Mouse (Mus musculus) embryonic facial prominence, embryonic 13.5 days (tissue): ENCODE measurements around the gene Agap1. TPM values are rescaled to one million over a fixed set of nuclear protein-coding genes. Genes with fewer than 3 reads are reported as not detected.
A peak's percentile ranks its signal among the peaks of the same experiment; 100 is the strongest.

ENCODE experiments used
- ATAC-seq: fragments of 200-750 bp; cut with Nextera tagmentation; 2 replicates; pipeline ENCODE4 v1.8.0; 2017; ENCODE audit warnings: low read depth; ENCODE audit not compliant: insufficient number of reproducible peaks, insufficient read depth, low FRiP score, low TSS enrichment
- H3K27ac ChIP-seq: fragments of 300-500 bp; sonication (generic); 2 replicates; pipeline ENCODE4 v1.5.1; 2015; ENCODE audit warnings: moderate library complexity, mild to moderate bottlenecking, inconsistent platforms
- H3K27me3 ChIP-seq: fragments of 300-500 bp; sonication (generic); 2 replicates; pipeline ENCODE4 v1.6.1; 2015; ENCODE audit warnings: mild to moderate bottlenecking, inconsistent platforms
- H3K36me3 ChIP-seq: fragments of 300-500 bp; sonication (generic); 2 replicates; pipeline ENCODE4 v1.6.1; 2015; ENCODE audit warnings: mild to moderate bottlenecking, inconsistent platforms
- H3K4me1 ChIP-seq: fragments of 300-500 bp; sonication (generic); 2 replicates; pipeline ENCODE4 v1.6.1; 2015; ENCODE audit warnings: inconsistent platforms
- H3K4me2 ChIP-seq: fragments of 300-500 bp; sonication (generic); 2 replicates; pipeline ENCODE4 v1.6.1; 2015; ENCODE audit warnings: moderate library complexity, mild to moderate bottlenecking, inconsistent platforms
- H3K4me3 ChIP-seq: fragments of 300-500 bp; sonication (generic); 2 replicates; pipeline ENCODE4 v1.5.1; 2015; ENCODE audit warnings: mild to moderate bottlenecking, inconsistent platforms
- H3K9ac ChIP-seq: fragments of 300-500 bp; sonication (generic); 2 replicates; pipeline ENCODE4 v1.6.1; 2015; ENCODE audit warnings: mild to moderate bottlenecking, inconsistent platforms
- H3K9me3 ChIP-seq: fragments of 300-500 bp; sonication (generic); 2 replicates; pipeline ENCODE4 v1.6.1; 2016; ENCODE audit warnings: inconsistent platforms
- WGBS: fragments of 180-500 bp; shearing (Covaris S2); methylation state at CpG from one replicate; pipeline ENCODE4 v1.1.7; 2015; ENCODE audit warnings: mixed read lengths; 5-methylcytosine and 5-hydroxymethylcytosine counted together
- polyA plus RNA-seq: library from polyadenylated mRNA; unstranded; fragments of >200 nt; fragmentation: Nextera tagmentation; extraction: Ambion mirVana; gene quantifications from 2 replicates; pipeline ENCODE4 v1.2.1, GENCODE M21; 2015

Agap1 gene
- polyA plus RNA-seq: 12.2 and 14.4 TPM in 2 replicates

DNA sequence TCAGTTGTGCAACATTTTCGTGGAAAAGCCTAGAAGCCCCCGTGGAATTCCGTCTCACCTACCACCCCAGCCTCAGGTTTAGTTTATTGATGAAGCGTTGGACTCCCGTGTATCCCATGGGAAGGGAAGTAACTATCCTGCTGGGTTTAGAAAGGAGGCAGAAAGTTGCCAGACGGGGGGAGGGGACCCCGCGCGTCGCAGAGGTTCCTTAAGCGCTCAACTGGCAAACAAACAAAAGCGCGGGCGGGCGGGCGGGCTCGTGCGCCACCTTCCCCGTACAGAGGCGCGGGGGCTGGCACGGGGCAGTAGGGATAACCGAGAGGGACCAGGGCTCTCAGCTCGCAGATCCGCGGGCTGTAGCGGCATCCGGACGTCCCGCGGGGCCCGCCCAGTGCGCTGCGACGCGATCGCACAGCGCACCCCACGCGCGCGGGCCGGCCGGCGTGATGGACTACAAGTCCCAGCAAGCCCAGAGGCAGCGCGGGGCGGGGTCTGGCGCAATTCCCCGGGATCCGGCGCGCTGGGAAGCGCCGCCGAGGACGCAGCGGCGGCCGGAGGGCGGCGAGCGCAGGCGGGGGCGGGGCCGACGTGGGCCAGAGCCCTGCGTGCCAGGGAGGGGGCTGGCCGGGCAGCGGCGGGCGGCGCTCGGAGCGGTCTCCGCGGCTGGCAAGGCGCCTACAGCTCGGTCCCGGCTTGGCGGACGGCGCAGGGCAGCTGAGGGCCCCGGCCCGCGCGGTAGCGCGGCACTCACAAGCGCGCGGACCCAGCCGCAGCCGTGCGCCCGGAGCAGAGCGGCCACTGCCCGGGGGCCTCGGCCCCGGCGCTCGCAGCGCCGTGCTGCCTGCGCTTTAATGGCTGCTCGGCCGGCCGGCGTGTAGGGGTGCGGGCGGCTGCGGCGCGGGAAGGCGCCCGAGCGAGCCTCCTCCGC is at the start of gene Agap1:
Gene Agap1 (plus strand): TSS at position 611 of the 928 bp plus-strand sequence.
- ATAC-seq: peak; percentile 87
- peak within 1 kb of the TSS; percentile 88 for H3K9ac ChIP-seq
- no peaks in the 10 kb centered on the region for H3K27me3 ChIP-seq
- peak within 1 kb of the TSS; percentile 83 for H3K4me3 ChIP-seq
- H3K27ac ChIP-seq: peak within 1 kb of the TSS; percentile 82
- H3K36me3 ChIP-seq: no peaks in the 10 kb centered on the region
- H3K9me3 ChIP-seq: 0 out of 2 replicates have a peak, but pooled peaks cover 3% of the 10 kb centered on the region
- under 1% methylated on average over 82 of the region's 118 CpGs for WGBS
- peak within 1 kb of the TSS; percentile 93 for H3K4me2 ChIP-seq
- peaks cover 26% of the 10 kb centered on the region for H3K4me1 ChIP-seq

GRCm38 (mm10) chr1:89405991-89406390 is 48.6 kb upstream of the Agap1 start:
- H3K9me3 ChIP-seq: no peaks in the 10 kb centered on the region
- no peak overlapping the region for H3K27ac ChIP-seq
- H3K9ac ChIP-seq: no peak overlapping the region
- no peaks in the 10 kb centered on the region for H3K36me3 ChIP-seq
- no peak overlapping the region for H3K4me3 ChIP-seq
- 81% methylated on average over 6 of the region's 6 CpGs for WGBS
- no peaks in the 10 kb centered on the region for H3K4me1 ChIP-seq
- no peak overlapping the region for H3K4me2 ChIP-seq
- no peaks in the 10 kb centered on the region for H3K27me3 ChIP-seq
- no peak for ATAC-seq

DNA sequence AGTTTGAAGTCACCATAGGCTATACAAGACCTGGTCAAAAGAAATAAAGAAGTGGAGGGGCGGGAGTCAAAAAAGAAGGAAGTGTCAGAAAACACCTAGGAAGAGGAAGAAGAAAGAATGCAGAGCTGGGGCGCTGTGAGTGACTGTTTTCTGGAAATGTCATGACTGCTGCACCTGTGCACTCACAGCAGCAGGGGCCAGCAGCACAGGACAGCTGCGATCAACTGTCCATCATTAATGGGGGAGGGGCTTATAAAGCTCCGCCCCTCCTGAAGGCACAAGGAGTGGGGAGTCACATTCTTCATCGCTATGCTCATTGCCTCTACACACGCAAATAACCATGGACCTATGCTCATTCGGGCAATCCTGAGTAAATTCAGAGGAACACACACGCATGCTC is 46.6 kb upstream of the Agap1 start:
- no peaks in the 10 kb centered on the region for H3K36me3 ChIP-seq
- H3K9ac ChIP-seq: no peak overlapping the region
- no peak for ATAC-seq
- no peak overlapping the region for H3K27ac ChIP-seq
- H3K27me3 ChIP-seq: peaks cover 9% of the 10 kb centered on the region; the same call in 1 of the 2 replicates
- H3K4me3 ChIP-seq: no peak overlapping the region
- H3K9me3 ChIP-seq: no peaks in the 10 kb centered on the region
- no peaks in the 10 kb centered on the region; the same call in 1 of the 2 replicates for H3K4me1 ChIP-seq
- WGBS: 82% methylated on average over 8 of the region's 8 CpGs
- no peak overlapping the region for H3K4me2 ChIP-seq

DNA sequence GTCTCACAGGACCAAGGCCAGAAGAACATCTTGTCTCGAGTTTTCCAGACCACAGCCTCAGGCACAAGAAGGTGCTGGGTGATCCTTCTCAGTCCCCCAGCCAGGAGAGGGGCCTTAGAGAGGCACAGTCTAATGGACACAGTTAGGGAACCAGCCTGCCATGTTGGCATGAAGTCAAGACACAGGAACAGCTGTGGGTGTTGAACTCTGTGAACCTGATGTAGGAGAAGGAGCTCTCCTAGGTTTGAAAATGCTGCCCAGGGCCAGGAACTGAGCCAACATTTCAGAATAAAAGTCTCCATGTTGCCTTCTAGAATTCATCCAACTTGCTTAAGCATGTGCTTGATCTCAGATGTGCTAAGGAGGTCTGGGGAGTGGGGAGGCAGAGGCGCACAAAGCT is 41.5 kb upstream of the Agap1 start:
- no peak for ATAC-seq

DNA sequence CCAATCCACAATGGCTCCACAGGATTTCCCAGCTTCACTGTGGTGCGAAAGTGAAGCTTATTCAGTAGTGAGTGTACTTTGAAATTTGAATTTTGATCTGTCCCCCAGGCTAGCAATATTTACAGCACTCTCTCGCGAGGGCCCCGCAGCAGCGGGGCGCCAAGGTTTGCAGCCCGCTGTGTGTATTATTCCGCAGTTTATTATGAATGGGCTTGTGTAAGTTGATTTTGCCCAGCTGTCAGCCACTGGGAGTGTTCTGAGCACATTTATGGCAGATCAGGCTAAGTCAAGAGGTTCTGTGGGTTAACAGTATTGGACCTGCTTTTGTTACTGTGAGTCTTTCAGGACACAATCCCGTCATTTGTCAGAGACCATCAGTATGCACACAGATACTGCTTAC is 40.0 kb upstream of the Agap1 start:
- H3K27me3 ChIP-seq: peaks cover 14% of the 10 kb centered on the region
- H3K4me3 ChIP-seq: no peak overlapping the region
- H3K4me2 ChIP-seq: no peak overlapping the region
- H3K27ac ChIP-seq: no peak overlapping the region
- ATAC-seq: no peak
- no peaks in the 10 kb centered on the region for H3K36me3 ChIP-seq
- H3K9me3 ChIP-seq: no peaks in the 10 kb centered on the region
- 65% methylated on average over 9 of the region's 9 CpGs for WGBS
- H3K4me1 ChIP-seq: peaks cover 9% of the 10 kb centered on the region; the same call in 1 of the 2 replicates
- H3K9ac ChIP-seq: no peak overlapping the region

More for the DNA sequence above, 41.5 kb upstream of the Agap1 start:
- no peak overlapping the region for H3K9ac ChIP-seq
- no peak overlapping the region for H3K27ac ChIP-seq
- H3K4me2 ChIP-seq: no peak overlapping the region
- H3K4me3 ChIP-seq: no peak overlapping the region
- 59% methylated on average over 2 of the region's 2 CpGs for WGBS
- peaks cover 9% of the 10 kb centered on the region; the same call in 1 of the 2 replicates for H3K4me1 ChIP-seq
- no peaks in the 10 kb centered on the region for H3K9me3 ChIP-seq
- H3K27me3 ChIP-seq: peaks cover 14% of the 10 kb centered on the region
- no peaks in the 10 kb centered on the region for H3K36me3 ChIP-seq

GRCm38 (mm10) chr1:89416929-89417328 is 37.7 kb upstream of the Agap1 start:
- H3K27ac ChIP-seq: no peak overlapping the region
- no peaks in the 10 kb centered on the region for H3K9me3 ChIP-seq
- WGBS: 46% methylated on average over 5 of the region's 5 CpGs
- no peak overlapping the region for H3K9ac ChIP-seq
- no peak overlapping the region for H3K4me2 ChIP-seq
- H3K4me1 ChIP-seq: peaks cover 9% of the 10 kb centered on the region; the same call in 1 of the 2 replicates
- no peak overlapping the region for H3K4me3 ChIP-seq
- ATAC-seq: no peak
- no peaks in the 10 kb centered on the region for H3K36me3 ChIP-seq
- H3K27me3 ChIP-seq: peaks cover 10% of the 10 kb centered on the region

DNA sequence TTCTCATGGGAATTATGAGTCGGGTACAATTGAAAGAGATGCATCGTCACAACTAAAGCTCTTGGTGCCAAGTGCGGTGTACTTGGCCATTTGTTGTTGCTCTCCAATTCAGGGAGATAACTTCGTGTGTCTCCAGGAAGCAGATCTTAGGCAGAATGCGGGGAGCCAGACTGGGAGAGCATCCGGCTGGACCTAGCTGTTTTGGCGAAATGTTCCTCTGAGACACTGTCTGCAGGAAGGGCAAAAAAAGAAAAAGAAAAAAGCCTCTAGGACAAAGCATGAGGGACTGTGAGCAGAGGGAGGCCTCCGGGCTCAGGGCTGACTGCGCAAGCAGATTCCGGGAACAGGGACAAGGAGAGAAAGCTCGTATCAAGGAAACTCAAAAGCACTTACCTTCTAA is 34.0 kb upstream of the Agap1 start:
- Histone ChIP-seq H3K27me3 (peaks cover 4% of the 10 kb centered on the region; the same call in 1 of the 2 replicates), H3K4me2 (no peak overlapping the region), H3K9me3 (no peaks in the 10 kb centered on the region), H3K36me3 (no peaks in the 10 kb centered on the region), H3K4me1 (no peaks in the 10 kb centered on the region), H3K4me3 (no peak overlapping the region), H3K9ac (no peak overlapping the region), H3K27ac (no peak overlapping the region)
- no peak for ATAC-seq
- WGBS: 72% methylated on average over 11 of the region's 11 CpGs

DNA sequence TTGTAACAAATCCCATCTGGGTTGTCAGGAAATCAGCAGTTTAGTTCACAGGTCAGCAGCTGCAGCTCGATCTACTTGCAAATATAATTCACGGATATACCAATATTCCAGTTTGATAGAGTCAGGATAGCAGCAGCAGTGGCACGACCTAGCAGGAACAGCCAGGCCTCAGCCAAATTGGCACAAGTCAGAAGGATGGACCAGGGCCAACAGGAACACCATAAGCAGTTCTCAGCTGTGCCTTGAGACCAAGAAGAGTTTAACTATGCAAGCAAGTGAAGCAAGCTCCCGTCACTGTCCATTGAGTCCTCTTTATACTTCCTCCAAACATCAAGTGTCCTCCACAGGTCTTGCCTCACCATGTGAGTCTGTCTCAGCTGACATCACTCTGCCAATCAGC is 33.2 kb upstream of the Agap1 start:
- H3K27me3 ChIP-seq: peaks cover 4% of the 10 kb centered on the region; the same call in 1 of the 2 replicates
- H3K36me3 ChIP-seq: no peaks in the 10 kb centered on the region
- ATAC-seq: no peak
- no peaks in the 10 kb centered on the region for H3K4me1 ChIP-seq
- H3K4me2 ChIP-seq: no peak overlapping the region
- WGBS: 57% methylated on average over 4 of the region's 4 CpGs
- H3K9ac ChIP-seq: no peak overlapping the region
- no peak overlapping the region for H3K27ac ChIP-seq
- H3K9me3 ChIP-seq: no peaks in the 10 kb centered on the region
- no peak overlapping the region for H3K4me3 ChIP-seq

DNA sequence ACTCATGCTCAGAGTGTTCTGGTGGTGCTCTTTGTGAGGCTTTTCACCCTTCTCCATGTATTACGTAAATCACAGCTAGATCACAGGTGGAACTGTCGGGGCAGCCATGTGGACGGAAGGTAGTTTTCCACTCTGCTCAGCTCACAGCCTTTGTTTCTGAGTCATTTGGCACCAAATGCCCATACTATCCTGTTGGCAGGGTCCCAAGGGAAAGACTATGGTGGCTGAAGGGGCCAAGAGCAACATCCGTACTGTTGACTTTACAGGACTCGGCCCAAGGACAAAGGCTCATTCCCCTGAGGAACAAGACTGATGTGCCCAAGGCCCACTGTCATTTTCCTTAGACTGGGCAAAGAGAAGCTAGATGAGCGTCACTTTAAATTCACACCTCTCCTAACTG is 30.0 kb upstream of the Agap1 start:
- Histone ChIP-seq H3K4me2 (no peak overlapping the region), H3K27me3 (no peaks in the 10 kb centered on the region), H3K4me3 (no peak overlapping the region), H3K36me3 (no peaks in the 10 kb centered on the region), H3K4me1 (no peaks in the 10 kb centered on the region), H3K27ac (no peak overlapping the region), H3K9ac (no peak overlapping the region), H3K9me3 (no peaks in the 10 kb centered on the region)
- WGBS: 90% methylated on average over 6 of the region's 6 CpGs
- no peak for ATAC-seq

- Histone ChIP-seq H3K4me3 (no peak overlapping the region), H3K4me1 (no peaks in the 10 kb centered on the region), H3K4me2 (no peak overlapping the region), H3K9ac (no peak overlapping the region), H3K9me3 (no peaks in the 10 kb centered on the region), H3K27ac (no peak overlapping the region), H3K36me3 (no peaks in the 10 kb centered on the region), H3K27me3 (no peaks in the 10 kb centered on the region)
- 82% methylated on average over 8 of the region's 8 CpGs for WGBS
- ATAC-seq: no peak
Measured at GRCm38 (mm10) chr1:89426137-89426536, 28.5 kb upstream of the Agap1 start.

DNA sequence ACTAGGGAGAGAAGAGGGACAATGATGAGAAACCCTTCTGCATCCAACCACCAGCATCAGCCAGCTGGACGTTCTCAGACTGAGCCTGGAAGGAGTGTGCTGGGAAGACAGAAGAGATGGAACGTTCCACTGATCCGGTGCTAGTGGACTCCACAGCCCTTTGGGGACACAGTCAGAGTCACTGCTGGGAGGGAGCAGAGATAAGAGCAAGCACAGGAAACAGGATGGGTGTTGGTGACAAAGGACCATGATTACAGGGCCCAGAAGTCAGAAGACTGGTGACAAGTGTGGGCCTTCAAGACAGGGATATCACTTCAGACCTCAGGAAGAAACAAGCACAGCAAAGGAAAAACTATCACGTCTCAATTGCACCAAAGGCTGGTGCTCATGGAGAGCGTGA is 25.9 kb upstream of the Agap1 start:
- H3K27me3 ChIP-seq: no peaks in the 10 kb centered on the region
- no peaks in the 10 kb centered on the region for H3K36me3 ChIP-seq
- 82% methylated on average over 5 of the region's 5 CpGs for WGBS
- H3K9ac ChIP-seq: no peak overlapping the region
- H3K4me2 ChIP-seq: no peak overlapping the region
- no peak for ATAC-seq
- H3K4me3 ChIP-seq: no peak overlapping the region
- H3K4me1 ChIP-seq: no peaks in the 10 kb centered on the region
- no peaks in the 10 kb centered on the region for H3K9me3 ChIP-seq
- H3K27ac ChIP-seq: no peak overlapping the region
